16 mouse cellular contexts compared by ENCODE assay signal in genomic region chr4:147888237-147888636, GRCm38 (mm10).
"Had no signal": no experiment of that assay in that cellular context is flagged by ENCODE, and none has a peak within 500 bp of the region (broad histone marks: within the 10 kb centered on the region; RNA-seq: fewer than 3 reads in every experiment).

No protein-coding gene starts in this region.

- H3K4me1 ChIP-seq: lung, embryonic 15.5 days; midbrain, embryonic 13.5 days; midbrain, embryonic 15.5 days; neural tube, embryonic 12.5 days; stomach, embryonic 15.5 days had no signal

- H3K27me3 ChIP-seq: lung, embryonic 15.5 days; midbrain, embryonic 13.5 days; midbrain, embryonic 15.5 days; neural tube, embryonic 12.5 days; stomach, embryonic 15.5 days had no signal

- H3K27ac ChIP-seq: lung, embryonic 15.5 days; macrophage; midbrain, embryonic 13.5 days; midbrain, embryonic 15.5 days; neural tube, embryonic 12.5 days; stomach, embryonic 15.5 days; stomach, postnatal 0 days had no signal

- ATAC-seq: liver, postnatal 0 days; lung, postnatal 0 days; midbrain, embryonic 13.5 days; midbrain, embryonic 15.5 days had no signal

- H3K4me3 ChIP-seq: lung, embryonic 15.5 days; midbrain, embryonic 13.5 days; midbrain, embryonic 15.5 days; neural tube, embryonic 12.5 days; stomach, embryonic 15.5 days had no signal

- H3K9me3 ChIP-seq: lung, embryonic 15.5 days; midbrain, embryonic 13.5 days; midbrain, embryonic 15.5 days; neural tube, embryonic 12.5 days; stomach, embryonic 15.5 days had no signal

- H3K9ac ChIP-seq: liver, postnatal 0 days; lung, embryonic 15.5 days; midbrain, embryonic 13.5 days; midbrain, embryonic 15.5 days; neural tube, embryonic 12.5 days; stomach, embryonic 15.5 days had no signal

- DNase-seq: liver, postnatal 0 days; lung, adult 2 months; lung, postnatal 14 days; lung, postnatal 36 days; right cerebral cortex, postnatal 14 days; thymus, adult 2 months; thymus, postnatal 25 days; thymus, postnatal 4 days had no signal
